Mouse (Mus musculus): ENCODE measurements around the gene Ptprg. TPM values are rescaled to one million over a fixed set of nuclear protein-coding genes. Genes with fewer than 3 reads are reported as not detected.

Ptprg gene
- total and polyA plus RNA-seq, 3 experiments = not detected

DNA sequence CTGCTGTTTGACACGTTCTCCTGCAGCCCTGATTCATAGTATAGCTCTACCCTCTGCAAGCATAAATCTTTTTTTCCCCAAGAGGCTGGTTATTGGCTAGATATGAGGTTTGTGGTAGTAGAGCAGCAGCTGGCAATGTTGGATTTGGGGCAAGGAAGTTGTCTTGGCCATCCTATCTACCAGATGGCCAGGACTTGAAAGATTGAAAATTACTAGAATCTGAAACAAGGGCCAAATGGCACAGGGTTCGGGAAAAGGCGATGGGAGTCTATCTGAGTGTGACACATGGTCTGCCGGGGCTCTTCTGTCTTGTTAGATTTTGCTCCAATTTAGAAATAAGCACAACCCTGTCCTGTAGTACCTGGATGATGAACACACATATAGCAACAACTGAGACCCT is 531.7 kb downstream of the Ptprg start (continued):
- no peak for TF ChIP-seq MEF2A (IDR thresholded peaks at IDR 0.05; ENCODE audit: extremely low read depth, insufficient replicate concordance, low read depth, low read length, poor library complexity, severe bottlenecking)

DNA sequence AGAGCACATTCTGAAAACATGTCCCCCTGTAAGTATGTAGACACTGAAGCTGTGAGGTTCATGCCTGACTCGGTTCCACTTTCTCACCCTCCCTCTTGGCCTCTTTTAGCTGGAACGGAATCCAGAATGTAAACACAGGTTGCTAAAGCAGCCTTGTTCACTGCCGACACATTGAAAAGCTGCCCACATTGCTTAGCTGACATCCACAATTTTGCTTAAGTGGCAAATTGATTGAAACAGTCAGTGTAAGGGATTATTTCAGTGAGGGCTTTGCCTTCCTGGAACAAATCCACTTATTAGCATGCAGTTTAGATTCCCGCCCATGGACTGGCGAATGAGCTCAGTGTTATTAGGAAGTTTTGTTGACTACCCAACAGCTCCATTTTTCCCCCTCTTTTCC is 532.8 kb downstream of the Ptprg start:
- Histone ChIP-seq H3K79me2 (ENCODE audit: control insufficient read depth, insufficient read depth, low read length, poor library complexity) (no peaks in the 10 kb centered on the region), H3K9ac (ENCODE audit: control insufficient read depth, low read depth, low read length, poor library complexity, severe bottlenecking) (no peak overlapping the region), H3K4me3 (ENCODE audit: control insufficient read depth in 1 of 2, insufficient read depth in 1 of 2, low read depth in 2 of 2, low read length in 2 of 2) (no peak overlapping the region), H3K9me3 (replicated peaks; ENCODE audit: insufficient read depth, low read length) (no peaks in the 10 kb centered on the region), H3K27me3 (ENCODE audit: control insufficient read depth in 1 of 2, insufficient read depth in 2 of 2, low read length in 2 of 2) (no peaks in the 10 kb centered on the region), H3K4me1 (ENCODE audit: control insufficient read depth in 1 of 2, insufficient read depth in 2 of 2, low read length in 2 of 2) (no peaks in the 10 kb centered on the region), H3K36me3 (ENCODE audit: control insufficient read depth in 1 of 2, insufficient read depth in 2 of 2, low read length in 2 of 2) (no peaks in the 10 kb centered on the region), H3K27ac (ENCODE audit: control insufficient read depth, low read depth, low read length) (no peak overlapping the region)
- TF ChIP-seq TAL1 (IDR thresholded peaks at IDR 0.05; ENCODE audit: low read length) (no peak), USF2 (IDR thresholded peaks at IDR 0.05; ENCODE audit: borderline replicate concordance in 1 of 2, insufficient read depth in 1 of 2, low read depth in 1 of 2, low read length in 2 of 2) (no peak), CHD1 (IDR thresholded peaks at IDR 0.05; ENCODE audit: low read depth, low read length) (no peak), JUND (IDR thresholded peaks at IDR 0.05; ENCODE audit: low read depth, low read length) (no peak), ZNF384 (IDR thresholded peaks at IDR 0.05; ENCODE audit: low read depth, low read length) (no peak), POLR2AphosphoS2 (IDR thresholded peaks at IDR 0.05; ENCODE audit: low read length) (no peak), MEF2A (IDR thresholded peaks at IDR 0.05; ENCODE audit: extremely low read depth, insufficient replicate concordance, low read depth, low read length, poor library complexity, severe bottlenecking) (no peak), E2F4 (IDR thresholded peaks at IDR 0.05; ENCODE audit: borderline replicate concordance, low read depth, low read length) (no peak), MAZ (IDR thresholded peaks at IDR 0.05; ENCODE audit: low read depth, low read length) (no peak), ZMIZ1 (IDR thresholded peaks at IDR 0.05; ENCODE audit: low read depth, low read length) (no peak), USF1 (IDR thresholded peaks at IDR 0.05; ENCODE audit: low read depth, low read length) (no peak), MXI1 (IDR thresholded peaks at IDR 0.05; ENCODE audit: low read depth, low read length) (no peak), HCFC1 (IDR thresholded peaks at IDR 0.05; ENCODE audit: low read depth, low read length) (no peak)
- DNase-seq (ENCODE audit: low read depth, low spot score) = no peak

DNA sequence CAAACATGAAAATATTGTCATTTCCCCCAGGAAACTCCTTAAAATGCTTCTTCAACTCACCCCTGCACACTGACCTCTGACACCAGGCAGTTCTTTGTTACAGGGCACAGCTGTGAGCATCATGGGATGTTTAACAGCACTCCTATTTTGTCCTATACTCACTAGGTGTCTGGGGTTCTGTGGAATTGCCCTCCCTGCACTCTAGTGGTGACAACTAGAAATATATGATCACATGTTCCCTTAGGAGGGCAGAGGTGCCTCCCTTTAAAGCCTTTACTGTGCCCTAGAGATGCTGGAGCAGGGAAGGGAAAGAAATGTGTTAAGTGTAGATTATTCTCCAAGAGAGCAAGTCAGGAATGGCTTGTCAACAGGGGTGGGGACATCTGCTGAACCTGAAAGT is 536.6 kb downstream of the Ptprg start:
- DNase-seq (ENCODE audit: low read depth, low spot score) = no peak
- TF ChIP-seq ETS1 (IDR thresholded peaks at IDR 0.05; ENCODE audit: low read depth, low read length) (no peak), TBP (IDR thresholded peaks at IDR 0.05; ENCODE audit: low read depth, low read length) (no peak), MXI1 (IDR thresholded peaks at IDR 0.05; ENCODE audit: low read depth, low read length) (no peak), KAT2A (conservative IDR thresholded peaks at IDR 0.05; ENCODE audit: low read depth, low read length) (no peak), ZKSCAN1 (IDR thresholded peaks at IDR 0.05; ENCODE audit: low read depth, low read length) (no peak), USF2 (IDR thresholded peaks at IDR 0.05; ENCODE audit: borderline replicate concordance in 1 of 2, insufficient read depth in 1 of 2, low read depth in 1 of 2, low read length in 2 of 2) (no peak), EP300 (IDR thresholded peaks at IDR 0.05; ENCODE audit: low read depth in 1 of 2, low read length in 2 of 2) (no peak), POLR2A (IDR thresholded peaks at IDR 0.05; ENCODE audit: control insufficient read depth in 1 of 2, insufficient read depth in 1 of 2, low read depth in 1 of 2, low read length in 2 of 2, poor library complexity in 1 of 2) (no peak), TCF12 (IDR thresholded peaks at IDR 0.05; ENCODE audit: low read depth, low read length) (no peak), POLR2AphosphoS2 (IDR thresholded peaks at IDR 0.05; ENCODE audit: low read length) (no peak), CHD2 (IDR thresholded peaks at IDR 0.05; ENCODE audit: low read length) (no peak)
- H3K9ac ChIP-seq (ENCODE audit: control insufficient read depth, low read depth, low read length, poor library complexity, severe bottlenecking) = no peak overlapping the region
- H3K27ac ChIP-seq (ENCODE audit: control insufficient read depth, low read depth, low read length) = no peak overlapping the region
- no peaks in the 10 kb centered on the region for H3K36me3 ChIP-seq (ENCODE audit: control insufficient read depth in 1 of 2, insufficient read depth in 2 of 2, low read length in 2 of 2)
- no peaks in the 10 kb centered on the region for H3K79me2 ChIP-seq (ENCODE audit: control insufficient read depth, insufficient read depth, low read length, poor library complexity)
- H3K4me3 ChIP-seq (ENCODE audit: control insufficient read depth in 1 of 2, insufficient read depth in 1 of 2, low read depth in 2 of 2, low read length in 2 of 2) = no peak overlapping the region
- no peaks in the 10 kb centered on the region for H3K9me3 ChIP-seq (replicated peaks; ENCODE audit: insufficient read depth, low read length)
- no peaks in the 10 kb centered on the region for H3K27me3 ChIP-seq (ENCODE audit: control insufficient read depth in 1 of 2, insufficient read depth in 2 of 2, low read length in 2 of 2)
- no peaks in the 10 kb centered on the region for H3K4me1 ChIP-seq (ENCODE audit: control insufficient read depth in 1 of 2, insufficient read depth in 2 of 2, low read length in 2 of 2)
